Mouse (Mus musculus): ENCODE measurements at regions not wholly inside any gene's neighbourhood (a gene's known extent, or its start where the extent isn't known, plus 50 kb on each side); places are given as distances from the start of the nearest gene placed in this dataset.
A peak's percentile ranks its signal among the peaks of the same experiment; 100 is the strongest.
"Not testable (repeated sequence)": the region's sequence is repeated elsewhere in the genome, so short reads cannot be mapped to it uniquely, and the experiment has no call there.

DNA sequence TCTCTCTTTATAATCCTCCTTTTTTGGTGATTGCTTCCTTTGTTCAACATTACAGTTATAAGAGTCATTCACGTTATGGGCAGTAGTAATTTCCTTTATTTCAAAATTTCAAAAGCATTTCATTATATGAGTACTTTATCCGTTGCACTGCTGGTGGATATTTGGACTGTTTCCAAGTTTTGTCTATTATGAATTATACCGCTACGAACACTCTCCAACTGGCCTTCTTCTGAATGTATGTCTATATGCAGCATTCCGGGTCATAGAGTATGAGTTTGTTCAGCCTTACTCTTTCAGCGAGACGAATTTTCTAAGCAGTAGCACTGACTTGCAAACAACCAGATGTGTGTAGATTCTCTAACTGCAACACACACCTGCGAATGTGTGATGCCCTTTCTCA lies 57.8 kb downstream of the Dusp6 start:
- DNase-seq, result no peak

DNA sequence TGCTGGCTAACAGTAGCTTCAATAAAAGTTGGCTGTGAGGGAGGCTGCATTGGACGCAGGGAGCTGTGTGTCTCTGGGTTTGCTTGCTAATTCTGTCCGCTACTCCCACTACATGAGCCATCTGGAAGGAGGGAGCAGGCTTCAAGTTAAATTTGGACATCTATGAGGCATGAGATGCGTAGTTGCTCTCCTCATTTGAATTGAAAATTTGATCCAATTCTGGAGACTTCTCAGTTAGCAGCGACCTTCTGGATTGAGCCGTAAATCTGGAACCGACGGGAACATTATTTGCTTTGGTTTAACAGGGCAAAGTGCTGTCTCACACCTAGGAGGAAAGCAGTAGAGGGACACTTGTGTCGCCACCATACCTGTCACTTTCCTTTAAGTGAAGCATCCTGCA lies 60.3 kb downstream of the Dusp6 start:
- peak; percentile 20 for DNase-seq

DNA sequence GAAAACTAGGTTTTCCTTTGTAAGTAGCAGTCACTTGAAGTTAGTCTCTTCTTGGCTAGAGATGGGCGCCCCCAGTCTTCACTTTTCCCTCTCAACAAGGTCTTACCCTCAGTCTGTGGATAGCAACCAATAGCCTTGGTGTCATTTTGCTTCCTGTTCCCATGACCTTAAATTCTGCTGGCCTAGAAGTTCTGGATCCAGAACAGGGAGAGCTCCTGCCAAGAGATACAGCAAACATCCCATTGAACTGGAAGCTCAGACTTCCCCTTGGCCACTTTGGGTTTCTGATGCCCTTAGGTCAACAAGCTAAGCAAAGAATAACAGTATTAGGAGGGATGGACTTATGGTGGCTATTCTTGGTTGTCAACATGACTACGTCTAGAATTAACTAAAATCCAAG lies 64.5 kb downstream of the Dusp6 start:
- DNase-seq, result no peak

DNA sequence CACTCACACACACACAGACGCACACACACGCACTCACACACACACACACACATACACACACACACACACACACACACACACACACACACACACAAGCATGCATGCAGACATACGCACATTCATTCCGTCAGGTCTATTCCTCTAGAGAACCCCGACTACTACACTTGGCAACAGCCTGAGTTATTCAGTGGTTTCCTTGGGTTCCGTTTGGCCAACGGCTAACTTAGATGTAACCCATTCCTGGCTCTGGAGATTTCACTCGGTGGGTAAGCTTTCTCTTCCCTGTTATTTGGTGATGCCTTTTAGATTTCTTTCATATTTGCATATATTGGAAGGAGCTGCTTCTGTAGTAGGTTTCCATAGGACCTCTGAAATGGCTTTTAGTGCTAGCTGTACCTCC lies 65.5 kb downstream of the Dusp6 start:
- DNase-seq, result no peak

DNA sequence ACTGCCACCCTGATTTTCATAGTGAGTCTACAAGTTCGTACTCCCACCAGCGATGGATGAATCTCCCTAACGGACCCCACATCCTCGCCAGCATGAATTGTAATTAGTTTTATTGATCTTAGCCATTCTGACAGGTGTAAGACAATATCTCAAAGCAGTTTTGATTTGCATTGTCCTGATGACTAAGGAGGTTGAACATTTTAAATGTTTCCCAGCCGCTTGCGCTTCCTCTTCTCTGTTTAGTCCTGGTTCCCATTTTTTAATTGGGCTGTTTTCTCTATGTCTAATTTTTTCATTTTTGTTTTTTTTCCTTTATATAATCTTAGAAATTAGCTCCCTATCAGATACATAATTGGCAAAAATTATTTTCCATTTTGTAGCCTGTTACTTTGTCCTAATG lies 66.4 kb downstream of the Dusp6 start:
- DNase-seq, result no peak

DNA sequence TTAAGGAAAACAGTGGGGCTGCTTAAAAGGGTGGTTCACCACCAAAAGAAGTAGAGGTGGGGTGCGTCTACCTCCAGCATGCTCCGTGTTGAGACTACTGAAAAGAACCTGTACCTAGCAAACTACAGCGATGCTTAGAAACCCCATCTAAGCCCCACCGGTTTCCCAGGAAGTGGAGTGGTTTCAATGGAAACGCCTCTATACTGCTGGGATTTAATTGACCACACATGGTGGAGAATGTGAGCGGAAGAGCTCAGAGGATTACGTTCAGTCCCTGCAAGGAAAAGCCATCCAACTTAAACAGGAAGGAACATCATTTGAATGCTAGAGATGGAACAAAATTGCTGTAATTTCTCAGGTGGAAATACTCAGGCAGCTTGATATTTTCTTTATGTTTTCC lies 67.5 kb downstream of the Dusp6 start:
- no peak for DNase-seq

DNA sequence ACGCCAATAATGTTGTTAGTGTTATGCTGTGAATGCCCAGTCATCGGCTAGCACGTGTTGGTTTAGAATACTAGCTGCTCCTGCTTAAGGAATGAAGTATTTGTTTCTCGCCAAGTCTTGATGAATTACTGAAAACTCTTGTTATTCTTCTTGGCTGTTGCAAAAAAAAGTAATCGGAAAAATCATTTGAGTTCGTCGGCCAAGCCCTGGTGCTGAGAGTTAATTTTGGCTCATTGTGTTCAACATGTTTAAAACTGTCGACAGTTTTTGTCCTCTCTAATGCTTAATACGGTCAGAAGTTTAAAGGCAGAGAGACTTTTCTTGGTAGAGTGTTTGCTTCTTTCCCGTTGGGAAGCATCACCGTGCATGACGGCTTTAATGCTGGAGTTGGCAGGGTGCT lies 68.8 kb downstream of the Dusp6 start:
- no peak for DNase-seq

DNA sequence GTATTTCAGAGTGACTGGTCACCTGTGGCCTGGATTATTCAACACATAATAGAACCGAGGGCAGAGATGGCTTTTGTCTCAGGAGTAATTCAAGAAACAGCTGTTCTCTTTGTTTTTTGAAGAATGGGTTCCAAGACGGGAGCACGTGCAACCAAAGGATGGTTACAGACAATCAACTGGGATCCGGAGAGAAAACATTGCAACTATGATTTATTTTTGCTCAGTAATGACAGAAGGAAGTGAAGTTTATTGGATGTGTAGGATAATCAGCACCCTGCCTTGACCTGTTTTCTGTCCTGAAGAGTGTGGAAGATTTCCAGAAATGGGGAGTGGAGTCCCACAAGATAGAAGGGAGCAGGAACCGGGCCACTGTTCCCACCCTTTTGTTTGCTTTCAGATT lies 70.8 kb downstream of the Dusp6 start:
- DNase-seq, result no peak

DNA sequence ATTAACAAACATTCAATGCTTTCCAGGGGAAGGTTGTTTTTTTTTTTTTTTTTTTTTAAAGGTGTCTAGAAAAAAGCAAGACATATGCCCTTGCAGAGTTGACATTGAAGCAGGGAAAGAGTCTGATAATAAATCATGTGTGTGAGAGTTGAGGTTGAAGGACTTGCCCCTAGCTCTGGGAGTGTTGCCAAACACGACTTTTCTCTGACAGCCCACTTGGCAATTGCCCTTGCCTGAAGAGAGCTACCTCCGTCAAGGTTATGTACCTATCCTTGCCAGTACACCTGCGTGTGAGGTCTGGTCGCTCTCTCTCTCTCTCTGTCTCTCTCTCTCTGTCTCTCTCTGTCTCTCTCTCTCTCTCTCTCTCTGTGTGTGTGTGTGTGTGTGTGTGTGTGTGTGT lies 73.1 kb downstream of the Dusp6 start:
- DNase-seq, result no peak

DNA sequence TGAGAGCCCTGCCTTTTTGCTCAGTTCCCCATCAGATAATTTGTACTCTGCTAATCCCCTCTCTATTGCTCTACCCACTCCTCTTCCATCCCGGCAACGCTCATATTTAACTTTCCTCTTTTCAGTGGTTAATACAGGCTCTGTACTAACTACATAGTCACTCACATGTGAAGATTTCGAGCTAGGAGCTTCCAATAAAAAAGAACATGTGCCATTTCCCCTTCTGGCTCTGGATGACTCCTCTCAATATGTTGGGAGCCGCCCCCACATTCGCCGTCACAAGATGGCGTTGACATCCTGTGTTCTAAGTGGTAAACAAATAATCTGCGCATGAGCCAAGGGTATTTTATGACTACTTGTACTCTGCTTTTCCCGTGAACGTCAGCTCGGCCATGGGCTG lies 75.8 kb downstream of the Dusp6 start:
- DNase-seq, result not testable (repeated sequence)

DNA sequence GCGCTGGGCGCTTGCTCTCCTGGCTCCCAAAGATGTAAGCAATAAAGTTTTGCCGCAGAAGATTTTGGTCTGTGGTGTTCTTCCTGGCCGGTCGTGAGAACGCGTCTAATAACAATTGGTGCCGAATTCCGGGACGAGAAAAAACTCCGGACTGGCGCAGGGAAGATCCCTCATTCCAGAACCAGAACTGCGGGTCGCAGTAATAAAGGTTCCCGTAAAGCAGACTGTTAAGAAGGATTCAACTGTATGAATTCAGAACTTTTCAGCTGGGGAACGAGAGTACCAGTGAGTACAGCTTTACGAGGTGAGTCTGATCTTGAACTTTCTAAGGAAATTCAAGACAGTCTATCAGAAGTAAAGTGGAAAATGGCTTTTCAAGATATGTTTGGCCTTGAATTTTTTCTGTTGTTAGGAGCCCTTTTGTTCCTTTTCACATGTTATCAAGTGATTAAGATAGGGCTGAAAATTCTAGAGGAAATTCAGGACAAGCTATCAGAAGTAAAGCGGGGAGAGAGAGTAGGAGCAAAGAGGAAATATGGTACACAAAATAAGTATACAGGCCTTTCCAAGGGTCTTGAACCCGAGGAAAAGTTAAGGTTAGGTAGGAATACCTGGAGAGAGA lies 76.4 kb downstream of the Dusp6 start:
- not testable (repeated sequence) for DNase-seq

DNA sequence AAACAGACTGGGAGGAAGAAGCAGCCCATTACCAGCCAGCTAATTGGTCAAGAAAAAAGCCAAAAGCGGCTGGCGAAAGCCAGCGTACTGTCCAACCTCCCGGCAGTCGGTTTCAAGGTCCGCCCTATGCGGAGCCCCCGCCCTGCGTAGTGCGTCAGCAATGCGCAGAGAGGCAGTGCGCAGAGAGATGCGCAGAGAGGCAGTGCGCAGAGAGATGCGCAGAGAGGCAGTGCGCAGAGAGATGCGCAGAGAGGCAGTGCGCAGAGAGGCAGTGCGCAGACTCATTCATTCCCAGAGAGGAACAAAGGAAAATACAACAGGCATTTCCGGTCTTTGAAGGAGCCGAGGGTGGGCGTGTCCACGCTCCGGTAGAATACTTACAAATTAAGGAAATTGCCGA lies 77.0 kb downstream of the Dusp6 start:
- DNase-seq, result not testable (repeated sequence)

DNA sequence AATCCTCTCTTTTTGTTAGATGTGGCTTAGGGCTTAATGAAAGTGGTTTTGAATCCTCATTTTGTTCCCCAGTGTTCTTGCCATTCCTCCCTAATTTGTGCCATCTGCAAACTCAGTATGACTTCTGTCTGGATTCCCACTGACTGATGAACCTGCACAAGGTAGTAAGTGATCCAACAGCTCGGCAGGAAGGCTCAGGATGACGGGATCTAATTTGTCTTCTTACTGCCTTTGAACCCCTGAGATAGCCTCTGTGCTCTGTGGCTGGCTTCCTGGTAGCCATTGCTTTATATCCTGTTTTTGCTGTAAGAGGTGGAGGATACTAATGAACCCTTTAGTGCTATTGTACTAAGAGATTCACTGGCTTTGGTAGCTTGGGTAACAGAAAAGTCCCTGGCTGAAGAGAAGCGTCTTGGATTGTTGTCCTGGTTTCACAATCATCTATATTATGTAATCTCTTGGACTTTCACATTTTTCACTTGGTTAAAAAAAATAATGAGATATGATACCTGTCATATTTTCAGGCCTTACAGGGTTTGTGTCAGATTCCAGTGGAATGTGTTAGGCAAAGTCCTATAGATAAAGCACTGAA lies 86.2 kb downstream of the Dusp6 start:
- no peak for DNase-seq

DNA sequence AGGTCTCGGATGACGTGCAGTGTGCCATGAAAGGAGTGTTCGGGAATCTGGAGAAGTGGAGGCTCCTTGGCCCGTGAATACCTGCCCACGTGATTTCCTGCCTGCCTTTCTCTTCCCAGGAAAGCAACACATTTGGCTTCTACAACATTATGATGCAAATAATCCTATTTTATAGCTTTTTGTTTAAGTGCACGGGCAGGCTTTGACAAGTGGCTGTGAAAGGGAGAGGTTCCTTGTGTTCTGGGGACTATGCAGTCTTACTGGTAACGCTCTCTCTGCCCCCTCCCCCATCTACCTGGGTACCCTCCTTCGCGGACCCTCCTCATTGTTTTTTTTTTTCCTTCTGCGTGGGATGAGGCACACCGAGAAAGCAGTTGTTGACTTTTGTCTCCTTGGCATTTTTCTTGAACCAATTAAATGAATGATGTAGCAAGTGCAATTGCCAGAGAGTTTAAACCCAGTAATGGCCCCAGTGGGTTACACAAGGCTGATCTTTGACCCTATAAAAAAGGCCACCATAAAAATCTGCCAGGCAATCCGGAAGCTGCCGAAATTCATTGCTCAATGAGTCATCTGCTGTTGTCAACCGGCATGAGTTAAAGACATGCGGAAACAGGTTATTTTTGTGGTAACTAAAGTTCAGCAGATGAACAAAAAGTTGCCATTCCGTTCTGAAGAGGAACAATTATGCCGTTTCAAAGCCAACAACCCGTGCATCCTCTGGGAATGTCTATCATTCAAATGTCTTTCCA lies 90.7 kb downstream of the Dusp6 start:
- DNase-seq, result no peak

DNA sequence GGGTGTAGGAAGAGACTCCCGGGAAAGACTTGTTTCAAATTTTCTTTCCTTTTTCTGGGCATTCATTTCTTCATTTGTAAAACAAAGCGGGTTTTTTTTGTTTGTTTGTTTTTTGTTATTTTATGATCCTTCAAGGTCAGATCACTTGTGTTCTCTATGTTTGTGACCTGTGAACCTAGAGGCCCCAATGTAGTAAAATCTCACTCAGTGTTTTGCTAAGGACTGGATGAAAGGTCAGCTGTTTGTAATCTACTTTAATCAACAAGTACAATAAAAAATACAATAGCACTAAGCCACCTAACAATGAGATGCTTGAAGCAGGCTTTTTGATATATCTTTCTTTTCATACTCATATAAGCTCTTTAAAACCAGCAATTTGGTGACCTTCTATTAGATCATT lies 91.3 kb downstream of the Dusp6 start:
- DNase-seq, result no peak

DNA sequence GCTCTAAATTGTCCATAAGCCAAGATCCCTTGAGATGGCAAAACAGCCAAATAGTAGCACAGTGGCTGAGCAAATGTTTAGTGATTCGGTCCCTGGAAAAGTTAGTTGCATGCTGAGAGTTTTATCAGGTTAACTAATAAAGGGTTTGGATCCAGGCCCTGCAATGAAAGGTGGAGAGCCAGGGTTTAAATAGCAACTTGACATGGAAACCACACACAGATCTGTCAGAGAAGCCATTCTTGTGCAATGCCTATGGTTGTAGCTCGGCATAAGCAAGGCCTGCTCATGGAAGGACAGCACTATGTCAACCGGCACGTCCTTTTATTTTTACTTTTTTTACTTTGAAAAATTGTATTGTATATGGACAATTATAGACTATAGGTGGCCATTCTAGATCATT lies 92.3 kb downstream of the Dusp6 start:
- no peak for DNase-seq

DNA sequence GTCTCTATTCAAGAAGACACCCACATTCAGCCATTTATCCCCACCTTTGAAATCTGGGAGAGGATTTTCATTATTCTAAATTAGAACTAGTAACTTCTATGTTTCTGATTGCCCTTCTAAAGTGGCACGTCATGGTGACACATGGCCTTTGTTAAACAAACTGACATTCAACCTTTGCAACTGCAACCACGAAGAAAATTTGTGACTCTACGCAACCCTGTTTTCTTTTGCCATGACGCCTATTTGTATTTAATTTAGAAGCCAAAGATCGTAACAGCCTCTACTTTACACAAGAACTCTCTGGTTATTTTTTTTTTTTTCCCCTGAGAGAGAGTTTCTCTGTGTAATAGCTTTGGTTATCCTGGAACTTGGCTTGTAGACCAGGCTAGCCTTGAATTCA lies 93.2 kb downstream of the Dusp6 start:
- DNase-seq, result no peak

DNA sequence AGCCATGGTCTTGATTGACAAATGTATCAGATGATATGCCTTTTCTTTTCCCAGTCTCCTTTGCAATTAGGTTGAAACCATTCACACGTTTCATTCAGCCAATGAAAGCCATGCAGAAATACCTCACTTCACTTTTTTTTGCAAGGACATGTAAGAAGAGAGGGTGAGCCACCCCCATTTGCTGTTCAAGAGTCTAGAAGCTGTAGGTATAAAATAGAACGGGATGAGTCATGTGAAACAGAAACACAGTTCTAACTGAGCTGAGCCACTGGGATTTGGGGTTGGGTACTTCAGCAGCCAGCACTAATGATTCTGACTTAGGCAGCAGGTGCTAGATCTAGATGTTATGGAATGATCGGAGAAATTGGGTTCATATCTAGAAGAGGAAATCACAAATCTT lies 93.9 kb downstream of the Dusp6 start:
- no peak for DNase-seq

DNA sequence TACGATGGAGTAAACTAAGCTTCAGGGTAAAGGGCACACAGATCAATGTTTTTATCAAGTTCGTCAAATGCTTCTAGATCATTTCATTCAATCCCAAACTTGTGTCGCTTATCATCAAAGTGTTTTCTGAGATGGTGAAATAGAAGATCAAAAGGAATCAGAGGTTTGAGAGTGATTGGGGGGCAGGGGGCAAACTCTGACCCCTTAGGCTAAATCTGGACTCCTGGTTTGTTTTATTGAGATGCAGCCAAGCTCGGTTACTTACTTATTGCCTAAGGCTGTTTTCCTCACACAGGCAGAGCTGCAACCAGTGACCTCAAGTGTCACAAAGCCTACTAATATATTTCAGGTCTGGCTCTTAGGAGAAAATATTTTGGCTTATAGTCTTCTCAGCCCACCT lies 94.3 kb downstream of the Dusp6 start:
- DNase-seq, result no peak

DNA sequence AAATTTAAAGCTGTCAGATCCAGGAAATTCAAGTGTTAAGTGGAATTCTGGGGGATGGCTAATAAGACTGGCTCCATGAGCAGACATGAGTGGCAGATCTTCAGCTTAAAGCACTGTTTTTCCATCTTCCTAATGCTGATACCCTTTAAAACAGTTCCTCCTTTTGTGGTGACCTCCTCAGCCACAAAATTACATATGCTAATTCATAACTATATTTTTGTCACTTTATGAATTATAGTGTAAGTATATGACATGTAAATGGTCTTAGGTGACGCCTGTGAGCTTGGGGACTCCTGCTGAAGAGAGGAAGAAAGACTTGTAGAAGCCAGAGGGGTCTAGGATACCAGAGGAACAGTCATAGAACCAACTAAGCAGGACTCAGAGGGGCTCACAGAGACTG lies 95.2 kb downstream of the Dusp6 start:
- no peak for DNase-seq

DNA sequence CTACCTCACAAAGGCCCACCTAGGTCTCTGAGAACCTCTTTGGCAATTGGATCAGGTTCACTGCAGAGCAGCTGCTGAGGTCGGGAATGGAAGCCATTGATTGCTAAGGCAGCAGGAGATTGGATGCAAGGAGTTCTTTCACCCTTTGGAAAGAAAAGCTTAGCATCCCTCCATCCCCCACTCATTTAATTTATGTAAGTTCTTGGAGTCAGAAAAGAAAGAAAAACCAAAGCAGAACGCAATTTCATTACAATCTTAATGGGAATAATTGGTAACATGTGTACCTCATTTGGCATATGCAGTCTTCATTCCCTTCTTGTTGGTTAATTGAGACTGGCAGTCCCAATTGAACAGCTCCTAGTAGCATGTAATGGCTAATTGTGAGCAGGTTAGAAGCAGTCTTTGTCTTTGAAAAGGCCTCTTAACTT lies 96.4 kb downstream of the Dusp6 start:
- DNase-seq, result no peak

DNA sequence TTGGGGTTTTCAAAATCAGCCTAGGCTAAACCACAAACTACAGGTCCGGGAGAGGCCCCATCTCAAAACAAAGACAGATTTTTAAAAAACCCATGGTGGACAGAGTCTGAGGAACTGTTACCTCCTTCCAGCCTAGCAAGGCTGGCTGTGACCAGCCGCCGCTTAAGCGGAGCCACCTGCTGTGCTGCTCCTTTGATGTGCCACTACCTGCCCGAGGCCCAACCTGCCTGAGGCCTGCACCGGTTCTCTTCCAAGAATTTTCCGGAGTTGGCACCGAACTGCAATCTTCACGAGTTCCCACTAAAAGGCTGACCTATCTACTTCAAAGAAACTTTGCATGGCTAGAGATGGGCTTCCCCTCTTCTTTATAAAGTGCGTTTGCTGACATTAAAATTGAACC lies 97.6 kb downstream of the Dusp6 start:
- not testable (repeated sequence) for DNase-seq

DNA sequence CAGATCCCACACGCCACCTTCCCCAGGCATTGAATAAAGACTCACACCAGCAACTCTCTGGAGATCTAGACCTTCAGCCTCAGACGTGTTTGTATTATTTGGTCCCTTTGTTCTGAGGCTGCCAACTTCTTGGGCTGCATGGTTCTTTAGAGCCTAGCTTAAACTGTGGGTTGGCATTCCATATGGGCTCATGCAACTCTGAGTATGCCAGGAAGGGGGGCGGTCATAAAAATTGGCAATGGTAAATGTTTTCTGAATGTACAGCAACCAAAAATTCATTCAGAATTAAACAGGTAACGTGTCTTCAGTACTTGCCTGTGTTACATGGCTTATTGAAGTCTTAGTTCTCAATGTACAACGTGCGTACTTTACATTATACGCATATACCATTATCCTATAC lies 103.1 kb downstream of the Dusp6 start:
- DNase-seq, result no peak

DNA sequence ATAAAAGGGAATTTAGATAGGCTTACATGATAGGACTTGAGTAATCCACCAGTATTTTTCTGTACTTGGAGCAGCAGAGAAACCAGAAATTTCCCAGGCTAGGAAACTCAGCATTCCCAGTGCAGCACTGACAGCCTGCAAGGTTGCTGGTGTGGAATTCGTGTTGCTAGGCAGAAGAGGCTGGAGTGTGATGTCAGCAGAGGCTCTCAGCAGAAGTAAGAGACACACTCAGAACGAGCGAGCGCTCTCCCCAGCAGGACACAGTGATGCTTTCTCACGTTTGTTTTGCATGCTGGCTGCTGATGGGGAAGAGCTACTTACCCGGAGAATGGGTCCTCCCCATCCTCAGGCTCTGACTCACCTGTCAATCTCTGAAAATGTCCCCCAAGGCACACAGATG lies 104.7 kb downstream of the Dusp6 start:
- peak; percentile 16 for DNase-seq

DNA sequence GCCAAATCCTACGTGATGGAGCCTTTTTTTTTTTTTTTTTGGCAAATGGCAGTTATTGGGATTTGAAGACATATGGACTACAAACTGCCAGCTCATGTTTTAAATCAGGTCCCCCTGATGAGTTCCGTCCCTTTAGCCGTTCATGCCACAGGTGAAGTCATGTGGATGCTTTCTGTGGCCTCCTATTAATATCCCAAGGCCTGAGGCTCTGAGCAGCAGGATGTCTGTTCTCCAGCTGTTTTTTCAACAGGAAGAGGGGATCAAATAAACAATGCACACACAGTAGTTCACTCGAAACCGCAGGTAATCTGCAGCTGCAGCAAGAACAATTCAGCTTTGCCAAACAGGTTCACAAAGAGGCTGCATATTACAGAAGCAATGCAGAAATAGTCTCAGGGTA lies 112.1 kb downstream of the Dusp6 start:
- no peak for DNase-seq
